Mouse (Mus musculus) midbrain, embryonic 14.5 days (tissue): ENCODE measurements at regions not wholly inside any gene's neighbourhood (a gene's known extent, or its start where the extent isn't known, plus 50 kb on each side); places are given as distances from the start of the nearest gene placed in this dataset.

Source experiments
- ATAC-seq: fragments of 200-750 bp; cut with Nextera tagmentation; 2 replicates; pipeline ENCODE4 v1.8.0; 2017; ENCODE audit warnings: moderate number of reproducible peaks, moderate library complexity; ENCODE audit not compliant: low FRiP score, low TSS enrichment
- DNase-seq: peaks from one replicate; pipeline ENCODE4 v3.0.0-alpha.2; 2015
- H3K27ac ChIP-seq: fragments of 300-500 bp; sonication (generic); replicated peaks from 2 replicates; pipeline ENCODE4 v1.5.1; 2014; ENCODE audit warnings: mild to moderate bottlenecking, low read depth, low read length, moderate library complexity
- H3K27me3 ChIP-seq: fragments of 300-500 bp; sonication (generic); 2 replicates; pipeline ENCODE4 v1.6.1; 2014; ENCODE audit warnings: low read length, control low read depth, mixed read lengths; ENCODE audit not compliant: control insufficient read depth, insufficient read depth
- H3K36me3 ChIP-seq: fragments of 300-500 bp; sonication (generic); 2 replicates; pipeline ENCODE4 v1.6.1; 2014; ENCODE audit warnings: low read length, control low read depth; ENCODE audit not compliant: control insufficient read depth, insufficient read depth
- H3K4me1 ChIP-seq: fragments of 300-500 bp; sonication (generic); 2 replicates; pipeline ENCODE4 v1.6.1; 2014; ENCODE audit warnings: mild to moderate bottlenecking, antibody characterized with exemption, low read length, control low read depth; ENCODE audit not compliant: control insufficient read depth, insufficient read depth
- H3K4me2 ChIP-seq: fragments of 300-500 bp; sonication (generic); 2 replicates; pipeline ENCODE4 v1.6.1; 2014; ENCODE audit warnings: mild to moderate bottlenecking, low read length, moderate library complexity
- H3K4me3 ChIP-seq: fragments of 300-500 bp; sonication (generic); replicated peaks from 2 replicates; pipeline ENCODE4 v1.5.1; 2014; ENCODE audit warnings: low read depth, low read length
- H3K9ac ChIP-seq: fragments of 300-500 bp; sonication (generic); replicated peaks from 2 replicates; pipeline ENCODE4 v1.6.1; 2014; ENCODE audit warnings: mild to moderate bottlenecking, low read length, moderate library complexity
- H3K9me3 ChIP-seq: fragments of 300-500 bp; sonication (generic); 2 replicates; pipeline ENCODE4 v1.6.1; 2016; ENCODE audit warnings: low read length, control low read depth, mixed read lengths; ENCODE audit not compliant: control insufficient read depth
- WGBS: fragments of 180-500 bp; shearing (Covaris S2); extraction: QIAGEN DNeasy Blood & Tissue Kit; methylation state at CpG from one replicate; pipeline ENCODE4 v1.1.7; 2014; 5-methylcytosine and 5-hydroxymethylcytosine counted together

GRCm38 (mm10) chr12:31168221-31168890 is 72.2 kb upstream of the Gm6993 start:
- H3K27ac ChIP-seq = no peak overlapping the region
- DNase-seq = peak; percentile 59

DNA sequence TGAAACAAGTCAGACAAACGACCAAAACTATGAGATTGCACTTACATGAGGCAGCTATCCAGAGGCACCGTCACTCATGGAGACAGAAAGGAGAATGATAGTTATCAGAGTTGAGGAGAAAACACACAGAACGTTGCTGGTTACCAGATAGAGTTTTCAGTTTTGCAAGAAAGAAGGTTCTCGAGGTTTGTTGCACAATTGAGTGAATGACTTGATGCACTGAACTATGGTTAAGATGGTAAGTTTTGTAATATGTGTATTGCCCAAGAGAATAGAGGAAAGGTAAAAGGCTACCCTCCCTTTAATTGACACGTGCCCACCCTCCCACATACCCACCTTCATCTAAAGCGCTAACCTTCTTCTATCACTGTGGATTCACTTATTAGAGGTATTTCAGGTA is 70.5 kb upstream of the Gm6993 start:
- ATAC-seq (no peak), DNase-seq (no peak)
- no peaks in the 10 kb centered on the region for H3K9me3 ChIP-seq
- no peaks in the 10 kb centered on the region for H3K27me3 ChIP-seq
- H3K27ac ChIP-seq = no peak overlapping the region
- H3K9ac ChIP-seq = no peak overlapping the region
- no peak overlapping the region for H3K4me2 ChIP-seq
- 85% methylated on average over 6 of the region's 6 CpGs for WGBS
- H3K36me3 ChIP-seq = no peaks in the 10 kb centered on the region
- no peak overlapping the region for H3K4me3 ChIP-seq
- no peaks in the 10 kb centered on the region for H3K4me1 ChIP-seq

More at GRCm38 (mm10) chr12:31168221-31168890, 72.2 kb upstream of the Gm6993 start:
- no peak overlapping the region for H3K9ac ChIP-seq
- H3K36me3 ChIP-seq = no peaks in the 10 kb centered on the region
- no peak for ATAC-seq
- no peaks in the 10 kb centered on the region for H3K9me3 ChIP-seq
- H3K4me1 ChIP-seq = no peaks in the 10 kb centered on the region
- 64% methylated on average over 4 of the region's 4 CpGs for WGBS
- no peak overlapping the region for H3K4me2 ChIP-seq
- H3K27me3 ChIP-seq = no peaks in the 10 kb centered on the region
- no peak overlapping the region for H3K4me3 ChIP-seq

- H3K4me1 ChIP-seq = no peaks in the 10 kb centered on the region
- no peak overlapping the region for H3K9ac ChIP-seq
- H3K9me3 ChIP-seq = no peaks in the 10 kb centered on the region
- no peak overlapping the region for H3K4me3 ChIP-seq
- no peak overlapping the region for H3K27ac ChIP-seq
- ATAC-seq (no peak), DNase-seq (no peak)
- H3K4me2 ChIP-seq = no peak overlapping the region
- H3K27me3 ChIP-seq = no peaks in the 10 kb centered on the region
- H3K36me3 ChIP-seq = no peaks in the 10 kb centered on the region
- 83% methylated on average over 10 of the region's 10 CpGs for WGBS
Measured at GRCm38 (mm10) chr12:31170546-31171160, 69.9 kb upstream of the Gm6993 start.

- Histone ChIP-seq H3K9ac (no peak overlapping the region), H3K4me3 (no peak overlapping the region), H3K27me3 (no peaks in the 10 kb centered on the region), H3K36me3 (no peaks in the 10 kb centered on the region), H3K4me1 (no peaks in the 10 kb centered on the region), H3K9me3 (no peaks in the 10 kb centered on the region), H3K27ac (no peak overlapping the region), H3K4me2 (no peak overlapping the region)
- 91% methylated on average over 4 of the region's 4 CpGs for WGBS
- DNase-seq (no peak), ATAC-seq (no peak)
Measured at GRCm38 (mm10) chr12:31171992-31172391, 68.6 kb upstream of the Gm6993 start.

GRCm38 (mm10) chr12:31172451-31173318 is 67.9 kb upstream of the Gm6993 start:
- H3K9me3 ChIP-seq = no peaks in the 10 kb centered on the region
- no peak overlapping the region for H3K4me3 ChIP-seq
- H3K36me3 ChIP-seq = no peaks in the 10 kb centered on the region
- no peaks in the 10 kb centered on the region for H3K27me3 ChIP-seq
- H3K27ac ChIP-seq = no peak overlapping the region
- H3K9ac ChIP-seq = no peak overlapping the region
- H3K4me2 ChIP-seq = no peak overlapping the region
- no peaks in the 10 kb centered on the region for H3K4me1 ChIP-seq
- ATAC-seq (no peak), DNase-seq (no peak)
- 80% methylated on average over 4 of the region's 4 CpGs for WGBS

DNA sequence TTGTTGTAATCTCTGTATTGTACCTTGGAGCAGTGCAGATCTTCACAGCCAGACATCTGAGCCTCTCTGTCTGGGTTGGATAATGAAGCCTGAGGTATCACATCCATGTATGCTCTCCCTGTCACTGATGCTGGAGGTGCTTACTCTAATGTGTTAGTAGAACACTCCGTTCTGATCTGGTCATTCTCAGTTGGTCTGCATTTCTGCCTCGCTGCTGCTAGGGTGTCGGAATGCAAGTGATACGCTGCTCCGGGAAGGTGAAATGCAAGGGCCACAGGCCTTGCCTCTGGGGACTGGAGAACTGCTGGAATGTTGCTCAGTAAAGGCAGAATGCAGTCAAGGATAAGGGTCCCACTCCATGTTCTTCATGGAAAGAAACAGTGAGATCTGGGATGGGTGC is 67.1 kb upstream of the Gm6993 start:
- Histone ChIP-seq H3K27ac (no peak overlapping the region), H3K4me2 (no peak overlapping the region), H3K4me1 (no peaks in the 10 kb centered on the region), H3K27me3 (no peaks in the 10 kb centered on the region), H3K9me3 (no peaks in the 10 kb centered on the region), H3K4me3 (no peak overlapping the region), H3K9ac (no peak overlapping the region), H3K36me3 (no peaks in the 10 kb centered on the region)
- ATAC-seq (no peak), DNase-seq (no peak)
- 94% methylated on average over 5 of the region's 5 CpGs for WGBS

GRCm38 (mm10) chr12:31179536-31179935 is 61.0 kb upstream of the Gm6993 start:
- H3K4me2 ChIP-seq = no peak overlapping the region
- no peaks in the 10 kb centered on the region for H3K36me3 ChIP-seq
- 36% methylated on average over 6 of the region's 6 CpGs for WGBS

GRCm38 (mm10) chr12:31183632-31184031 is 56.9 kb upstream of the Gm6993 start:
- no peaks in the 10 kb centered on the region for H3K27me3 ChIP-seq
- H3K4me3 ChIP-seq = no peak overlapping the region
- ATAC-seq (no peak), DNase-seq (no peak)
- 85% methylated on average over 4 of the region's 4 CpGs for WGBS
- no peaks in the 10 kb centered on the region for H3K9me3 ChIP-seq
- no peaks in the 10 kb centered on the region for H3K36me3 ChIP-seq
- 0 out of 2 replicates have a peak, but pooled peaks cover 2% of the 10 kb centered on the region for H3K4me1 ChIP-seq
- no peak overlapping the region for H3K4me2 ChIP-seq
- no peak overlapping the region for H3K27ac ChIP-seq
- H3K9ac ChIP-seq = no peak overlapping the region

More at GRCm38 (mm10) chr12:31179536-31179935, 61.0 kb upstream of the Gm6993 start:
- Histone ChIP-seq H3K9me3 (no peaks in the 10 kb centered on the region), H3K27ac (no peak overlapping the region), H3K4me3 (no peak overlapping the region), H3K27me3 (no peaks in the 10 kb centered on the region), H3K9ac (no peak overlapping the region), H3K4me1 (0 out of 2 replicates have a peak, but pooled peaks cover 2% of the 10 kb centered on the region)
- ATAC-seq (no peak), DNase-seq (no peak)
